Mouse (Mus musculus) lung, embryonic 16.5 days (tissue): ENCODE data around the gene Minos1. TPM values are rescaled to one million over a fixed set of nuclear protein-coding genes. Genes with fewer than 3 reads are reported as not detected.
A peak's percentile ranks its signal among the peaks of the same experiment; 100 is the strongest.

ENCODE experiments used
- ATAC-seq: fragments of 200-750 bp; cut with Nextera tagmentation; 2 replicates; pipeline ENCODE4 v1.8.0; 2017; ENCODE audit warnings: low read depth, mild to moderate bottlenecking, moderate library complexity
- H3K27ac ChIP-seq: fragments of 300-500 bp; sonication (generic); 2 replicates; pipeline ENCODE4 v1.5.1; 2014; ENCODE audit warnings: mild to moderate bottlenecking, control low read depth, low read length
- H3K27me3 ChIP-seq: fragments of 300-500 bp; sonication (generic); 2 replicates; pipeline ENCODE4 v1.6.1; 2014; ENCODE audit warnings: low read depth, low read length, mixed read lengths; ENCODE audit not compliant: control insufficient read depth, insufficient read depth
- H3K36me3 ChIP-seq: fragments of 300-500 bp; sonication (generic); 2 replicates; pipeline ENCODE4 v1.6.1; 2014; ENCODE audit warnings: low read length; ENCODE audit not compliant: control insufficient read depth, insufficient read depth
- H3K4me1 ChIP-seq: fragments of 300-500 bp; sonication (generic); replicated peaks from 2 replicates; pipeline ENCODE4 v1.6.1; 2014; ENCODE audit warnings: low read length, mixed read lengths; ENCODE audit not compliant: control insufficient read depth, insufficient read depth
- H3K4me2 ChIP-seq: fragments of 300-500 bp; sonication (generic); 2 replicates; pipeline ENCODE4 v1.6.1; 2014; ENCODE audit warnings: low read depth, low read length, control low read depth
- H3K4me3 ChIP-seq: fragments of 300-500 bp; sonication (generic); 2 replicates; pipeline ENCODE4 v1.5.1; 2014; ENCODE audit warnings: mild to moderate bottlenecking, low read length, control low read depth
- H3K9ac ChIP-seq: fragments of 300-500 bp; sonication (generic); 2 replicates; pipeline ENCODE4 v1.6.1; 2014; ENCODE audit warnings: low read length, control low read depth
- H3K9me3 ChIP-seq: fragments of 300-500 bp; sonication (generic); 2 replicates; pipeline ENCODE4 v1.6.1; 2016; ENCODE audit warnings: low read length; ENCODE audit not compliant: control insufficient read depth
- WGBS: fragments of 180-500 bp; shearing (Covaris S2); extraction: QIAGEN DNeasy Blood & Tissue Kit; methylation state at CpG from one replicate; pipeline ENCODE4 v1.1.7; 2014; 5-methylcytosine and 5-hydroxymethylcytosine counted together
- polyA plus RNA-seq: library from polyadenylated mRNA; unstranded; fragments of >200 nt; fragmentation: Nextera tagmentation; extraction: Ambion mirVana; gene quantifications from 2 replicates; pipeline ENCODE4 v1.2.1, GENCODE M21; 2015

The Minos1 gene
- polyA plus RNA-seq, 1 experiment from 2014 or later = 571 TPM

DNA sequence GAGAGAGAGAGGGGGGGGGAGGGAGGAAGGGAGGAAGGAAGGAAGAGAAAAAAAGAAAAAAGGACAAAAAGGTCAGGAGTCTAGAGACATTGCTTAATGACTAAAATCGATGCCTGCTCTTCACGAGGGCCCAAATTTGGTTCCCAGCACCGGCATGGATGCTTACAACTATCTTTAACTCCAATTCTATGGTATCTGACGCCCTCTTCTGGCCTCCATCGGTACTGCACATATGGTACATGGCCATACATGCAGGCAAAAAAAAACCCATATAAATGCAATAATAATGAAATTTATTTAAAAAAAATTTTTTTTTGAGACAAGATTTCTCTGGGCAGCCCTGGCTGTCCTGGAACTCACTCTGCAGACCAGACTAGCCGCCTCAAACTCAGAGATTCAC, 20.5 kb upstream of the Minos1 start:
- H3K27ac ChIP-seq = no peak overlapping the region
- WGBS = 66% methylated on average over 6 of the region's 6 CpGs
- H3K4me1 ChIP-seq = no peaks in the 10 kb centered on the region
- no peak overlapping the region for H3K4me2 ChIP-seq
- H3K9ac ChIP-seq = no peak overlapping the region
- no peaks in the 10 kb centered on the region for H3K36me3 ChIP-seq
- H3K9me3 ChIP-seq = peaks cover 8% of the 10 kb centered on the region
- no peak for ATAC-seq
- H3K4me3 ChIP-seq = no peak overlapping the region
- no peaks in the 10 kb centered on the region for H3K27me3 ChIP-seq

DNA sequence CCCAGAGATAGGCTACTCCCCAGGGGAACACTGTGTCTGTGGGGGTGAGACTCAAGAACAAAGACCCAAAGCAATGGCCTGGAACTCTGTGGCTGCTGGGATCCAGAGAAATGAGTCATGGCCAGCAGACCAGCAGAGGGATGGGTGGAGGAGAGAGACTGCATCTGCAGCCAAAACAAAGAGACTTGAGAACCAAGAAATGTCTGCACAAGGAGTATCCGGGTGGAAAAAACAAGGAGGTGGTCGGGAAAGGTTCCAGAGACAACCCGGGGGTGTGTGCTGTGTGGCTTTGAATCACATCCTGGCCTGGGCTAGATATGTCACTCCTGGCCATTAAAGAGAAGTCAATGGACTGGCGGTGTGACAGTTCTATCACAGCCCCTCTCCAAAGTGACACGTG, 15.8 kb upstream of the Minos1 start:
- Histone ChIP-seq H3K4me2 (no peak overlapping the region), H3K27me3 (no peaks in the 10 kb centered on the region), H3K27ac (no peak overlapping the region), H3K9ac (no peak overlapping the region), H3K4me1 (peaks cover 3% of the 10 kb centered on the region; the same call in 1 of the 2 replicates), H3K36me3 (no peaks in the 10 kb centered on the region), H3K9me3 (peaks cover 8% of the 10 kb centered on the region), H3K4me3 (no peak overlapping the region)
- 76% methylated on average over 5 of the region's 5 CpGs for WGBS
- ATAC-seq = no peak

DNA sequence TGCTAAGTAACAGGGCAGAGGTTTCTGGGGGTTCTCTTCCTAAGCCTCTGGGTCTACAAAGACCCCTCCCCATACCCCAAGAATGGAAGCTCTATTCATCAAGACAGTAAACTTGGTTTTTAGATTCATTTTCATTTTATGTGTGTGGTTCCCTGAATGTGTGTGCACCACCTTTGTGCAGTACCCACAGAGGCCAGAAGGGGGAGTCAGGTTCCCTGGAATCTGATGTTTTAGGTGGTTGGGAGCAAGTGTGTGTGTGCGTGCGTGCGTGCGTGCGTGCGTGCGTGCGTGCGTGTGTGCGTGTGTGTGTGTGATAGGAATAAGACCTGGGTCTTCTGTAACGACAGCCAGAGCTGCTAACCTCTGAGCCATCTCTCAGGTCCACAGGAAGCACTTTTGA, 14.2 kb upstream of the Minos1 start:
- Histone ChIP-seq H3K27ac (no peak overlapping the region), H3K4me3 (no peak overlapping the region), H3K9ac (no peak overlapping the region), H3K4me2 (no peak overlapping the region), H3K4me1 (peaks cover 3% of the 10 kb centered on the region; the same call in 1 of the 2 replicates), H3K9me3 (peaks cover 8% of the 10 kb centered on the region), H3K36me3 (no peaks in the 10 kb centered on the region), H3K27me3 (no peaks in the 10 kb centered on the region)
- 94% methylated on average over 11 of the region's 11 CpGs for WGBS
- ATAC-seq = no peak

DNA sequence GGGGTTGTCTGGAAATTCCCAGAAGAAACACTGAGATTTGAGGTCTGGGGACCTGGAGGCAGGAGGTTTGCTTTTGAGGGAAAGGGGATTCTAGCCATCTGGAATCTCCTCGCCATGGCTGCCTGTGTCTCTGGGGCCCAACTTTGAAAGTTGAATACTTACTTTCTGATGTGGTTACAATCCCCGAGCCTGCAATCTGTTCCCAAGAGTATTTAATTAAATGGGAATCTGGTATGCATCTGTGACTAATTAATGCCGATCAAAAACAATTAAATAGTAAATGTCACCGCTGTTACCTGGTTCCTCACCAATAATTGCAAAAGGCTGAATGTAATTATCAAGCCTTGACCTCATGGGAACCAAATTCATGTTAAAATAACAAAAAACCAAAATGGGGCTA, 13.7 kb upstream of the Minos1 start:
- H3K36me3 ChIP-seq = no peaks in the 10 kb centered on the region
- peaks cover 3% of the 10 kb centered on the region; the same call in 1 of the 2 replicates for H3K4me1 ChIP-seq
- peaks cover 8% of the 10 kb centered on the region for H3K9me3 ChIP-seq
- H3K27ac ChIP-seq = no peak overlapping the region
- no peak overlapping the region for H3K9ac ChIP-seq
- H3K4me2 ChIP-seq = no peak overlapping the region
- WGBS = 92% methylated on average over 4 of the region's 4 CpGs
- no peak overlapping the region for H3K4me3 ChIP-seq
- H3K27me3 ChIP-seq = no peaks in the 10 kb centered on the region
- no peak for ATAC-seq

DNA sequence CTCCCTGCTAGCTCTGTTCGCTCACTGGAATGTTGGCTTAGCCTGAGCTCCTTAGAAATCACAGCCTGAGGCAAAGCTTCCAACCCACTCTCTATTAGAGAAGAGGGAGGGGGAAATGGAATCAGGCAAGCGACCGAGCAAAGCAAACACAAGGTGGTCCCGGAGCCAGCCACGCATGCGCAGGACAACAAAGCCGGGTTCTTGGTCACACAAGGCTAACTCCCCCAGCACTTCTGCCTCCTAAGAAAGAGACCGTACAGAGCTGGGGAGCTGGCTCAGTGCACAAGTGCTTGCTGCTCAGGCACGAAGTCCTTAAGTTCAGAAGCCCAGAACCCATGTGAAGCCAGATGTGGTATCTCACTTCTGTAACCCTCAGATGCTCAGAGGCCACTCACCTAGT, 12.1 kb upstream of the Minos1 start:
- Histone ChIP-seq H3K27me3 (no peaks in the 10 kb centered on the region), H3K9ac (peak overlapping the region; percentile 29; the same call in 1 of the 2 replicates), H3K9me3 (peaks cover 1% of the 10 kb centered on the region), H3K4me3 (0 out of 2 replicates have a peak overlapping the region, but pooled peaks have one; percentile 12), H3K27ac (no peak overlapping the region), H3K4me2 (peak overlapping the region; percentile 46), H3K36me3 (no peaks in the 10 kb centered on the region), H3K4me1 (peaks cover 3% of the 10 kb centered on the region; the same call in 1 of the 2 replicates)
- 36% methylated on average over 9 of the region's 9 CpGs for WGBS
- ATAC-seq = no peak

DNA sequence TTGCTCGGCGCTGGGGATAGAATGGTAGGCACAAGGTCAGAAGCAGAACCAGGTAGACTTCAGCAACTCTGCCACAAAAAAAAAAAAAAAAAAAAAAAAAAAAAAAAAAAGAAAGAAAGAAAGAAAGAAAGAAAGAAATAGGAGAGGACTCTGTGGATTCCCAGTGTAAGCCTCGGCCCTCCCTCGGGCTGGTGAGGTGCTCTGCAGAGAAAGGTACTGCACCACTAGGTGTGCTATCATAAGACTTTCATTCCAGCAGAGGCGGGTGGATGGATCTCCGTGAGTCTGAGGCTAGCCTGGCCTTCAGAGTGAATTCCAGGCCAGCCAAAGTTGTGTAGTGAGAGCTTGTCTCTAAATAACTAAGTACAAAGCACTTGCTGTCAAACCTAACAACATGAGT, 10.9 kb upstream of the Minos1 start:
- H3K36me3 ChIP-seq = no peaks in the 10 kb centered on the region
- H3K4me1 ChIP-seq = peaks cover 3% of the 10 kb centered on the region; the same call in 1 of the 2 replicates
- no peak overlapping the region for H3K9ac ChIP-seq
- H3K9me3 ChIP-seq = no peaks in the 10 kb centered on the region
- H3K27ac ChIP-seq = no peak overlapping the region
- H3K4me2 ChIP-seq = no peak overlapping the region
- 65% methylated on average over 6 of the region's 6 CpGs for WGBS
- no peak for ATAC-seq
- no peak overlapping the region for H3K4me3 ChIP-seq
- H3K27me3 ChIP-seq = no peaks in the 10 kb centered on the region

DNA sequence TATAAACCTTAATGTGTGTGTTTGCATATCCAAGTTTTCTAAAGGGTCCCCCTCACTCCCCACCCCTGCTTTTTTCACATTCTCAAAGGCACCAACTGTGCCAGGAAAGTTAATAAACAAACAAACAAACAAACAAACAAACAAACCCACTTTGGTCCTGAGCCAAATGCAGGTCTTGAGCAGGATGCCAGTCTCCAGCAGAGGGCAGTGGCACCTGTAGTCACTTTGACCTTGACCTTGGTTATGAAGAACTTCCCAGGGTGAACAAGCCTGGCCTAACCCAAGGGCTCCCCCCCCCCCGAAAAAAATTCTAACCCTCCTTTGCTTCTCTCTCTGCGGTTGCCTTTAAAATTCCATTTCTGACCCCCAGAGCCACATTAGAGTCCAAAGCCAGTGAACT, 9.4 kb upstream of the Minos1 start:
- no peak overlapping the region for H3K4me3 ChIP-seq
- no peak overlapping the region for H3K27ac ChIP-seq
- peaks cover 3% of the 10 kb centered on the region; the same call in 1 of the 2 replicates for H3K4me1 ChIP-seq
- no peaks in the 10 kb centered on the region for H3K9me3 ChIP-seq
- no peaks in the 10 kb centered on the region for H3K27me3 ChIP-seq
- no peak overlapping the region for H3K9ac ChIP-seq
- ATAC-seq = no peak
- H3K36me3 ChIP-seq = no peaks in the 10 kb centered on the region
- WGBS = 64% methylated on average over 2 of the region's 2 CpGs
- H3K4me2 ChIP-seq = no peak overlapping the region

DNA sequence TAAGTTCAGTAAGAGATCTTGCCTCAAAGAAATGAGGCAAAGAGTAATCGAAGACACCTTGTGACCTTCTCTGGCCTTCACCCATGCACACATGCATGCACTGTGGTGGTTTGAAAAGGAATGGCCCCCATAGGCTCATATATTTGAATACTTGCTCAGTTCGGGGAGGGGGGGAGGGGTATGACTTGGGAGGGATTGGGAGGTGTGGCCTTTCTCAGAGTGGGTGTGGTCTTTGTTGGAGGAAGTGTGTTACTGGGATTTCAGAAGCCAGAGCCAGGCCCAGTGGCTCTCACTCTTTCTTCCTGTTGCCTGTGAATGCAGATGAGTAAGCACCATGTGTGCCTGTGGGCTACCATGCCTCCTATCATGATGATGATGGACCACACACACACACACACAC, 5.1 kb upstream of the Minos1 start:
- Histone ChIP-seq H3K27me3 (no peaks in the 10 kb centered on the region), H3K9ac (no peak overlapping the region), H3K4me3 (no peak overlapping the region), H3K4me1 (peaks cover 3% of the 10 kb centered on the region; the same call in 1 of the 2 replicates), H3K9me3 (no peaks in the 10 kb centered on the region), H3K4me2 (no peak overlapping the region), H3K27ac (no peak overlapping the region), H3K36me3 (no peaks in the 10 kb centered on the region)
- WGBS = 86% methylated on average over 2 of the region's 2 CpGs
- ATAC-seq = no peak

DNA sequence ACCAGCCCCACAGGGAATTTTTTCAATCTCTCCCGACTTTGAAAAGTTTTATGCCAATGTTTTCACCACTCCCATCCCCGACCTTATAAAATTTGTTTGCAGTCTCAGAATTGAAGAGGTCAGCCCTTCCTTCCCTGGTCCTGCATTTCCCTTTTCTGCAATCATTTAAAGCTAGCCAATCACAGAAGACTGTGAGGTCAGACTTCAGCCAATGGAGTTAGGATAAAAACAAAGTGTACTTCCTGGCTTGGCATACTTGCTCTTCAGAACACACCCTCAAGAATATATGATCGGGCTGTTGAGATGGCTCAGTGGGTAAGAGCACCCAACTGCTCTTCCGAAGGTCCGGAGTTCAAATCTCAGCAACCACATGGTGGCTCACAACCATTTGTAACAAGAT, 2.2 kb upstream of the Minos1 start:
- H3K4me3 ChIP-seq = no peak overlapping the region
- no peaks in the 10 kb centered on the region for H3K27me3 ChIP-seq
- ATAC-seq = no peak
- H3K4me1 ChIP-seq = peaks cover 12% of the 10 kb centered on the region
- H3K27ac ChIP-seq = no peak overlapping the region
- no peak overlapping the region for H3K9ac ChIP-seq
- H3K9me3 ChIP-seq = no peaks in the 10 kb centered on the region
- no peak overlapping the region for H3K4me2 ChIP-seq
- H3K36me3 ChIP-seq = no peaks in the 10 kb centered on the region
- WGBS = 68% methylated on average over 5 of the region's 5 CpGs
